Mouse (Mus musculus): ENCODE results near the gene Med20.

DNA sequence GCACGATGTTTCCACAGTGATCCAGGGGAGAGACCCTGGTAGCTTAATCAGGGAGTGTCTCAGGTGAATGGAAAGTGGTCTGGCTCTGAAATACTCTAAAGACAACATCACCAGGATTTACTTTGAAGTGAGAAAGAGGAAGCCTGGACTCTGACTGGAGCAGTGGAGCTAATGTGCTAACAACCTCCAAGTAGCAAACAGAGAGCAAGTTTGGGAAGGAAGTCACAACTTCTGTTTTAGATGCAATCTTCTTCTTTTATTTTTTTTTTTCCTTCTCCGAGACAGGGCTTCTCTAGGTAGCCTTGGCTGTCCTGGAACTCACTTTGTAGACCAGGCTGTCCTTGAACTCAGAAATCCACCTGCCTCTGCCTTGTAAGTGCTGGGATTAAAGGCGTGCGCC lies 2.2 kb upstream of the Med20 start:
- TF ChIP-seq CTCF (IDR thresholded peaks at IDR 0.05; ENCODE audit: low read depth) (no peak), EP300 (optimal IDR thresholded peaks at IDR 0.05) (no peak)
